8 mouse cellular contexts compared by ENCODE assay signal in the genomic region with DNA sequence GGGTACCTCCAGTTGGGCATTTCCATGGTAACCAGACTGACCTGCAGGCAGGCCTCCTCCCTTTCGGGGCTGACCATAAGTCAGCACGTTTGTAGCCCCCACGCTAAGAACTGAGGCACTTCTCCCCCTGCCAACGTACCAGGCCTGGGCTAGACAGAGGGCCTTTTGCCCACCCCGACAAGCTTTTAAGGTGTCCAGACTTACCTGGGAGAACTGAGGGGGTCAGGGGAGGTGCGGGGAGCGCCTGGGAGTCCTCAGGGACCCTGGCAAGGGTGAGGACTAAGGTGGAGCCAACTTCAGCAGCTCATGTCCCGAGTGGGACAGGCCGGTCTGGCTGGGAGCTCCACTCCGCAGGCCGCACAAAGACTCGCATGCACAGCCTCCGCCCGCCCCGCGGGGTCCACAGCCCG. TPM values are rescaled to one million over a fixed set of nuclear protein-coding genes. Genes with fewer than 3 reads are reported as not detected.
DNase-seq lines count a peak whose midpoint lies in the region; ATAC-seq and TF ChIP-seq lines count a peak whose summit lies in the region.

No protein-coding gene starts in this region.

- H3K27ac ChIP-seq in lung, embryonic 14.5 days (ENCODE audit: low read depth): peak overlapping the region; percentile 96
- H3K27ac ChIP-seq in hindbrain, embryonic 11.5 days (ENCODE audit: low read depth, low read length): peak overlapping the region; percentile 95
- peak overlapping the region; percentile 93 for H3K27ac ChIP-seq in liver, postnatal 0 days (ENCODE audit: low read depth)

- TF ChIP-seq EP300 in liver, postnatal 0 days (IDR thresholded peaks at IDR 0.05; ENCODE audit: low read depth): no peak

- H3K4me3 ChIP-seq in lung, embryonic 14.5 days (ENCODE audit: low read depth, low read length): peak overlapping the region; percentile 85
- H3K4me3 ChIP-seq in hindbrain, embryonic 11.5 days (ENCODE audit: low read depth, low read length): peak overlapping the region; percentile 86
- peak overlapping the region; percentile 82 for H3K4me3 ChIP-seq in liver, postnatal 0 days (ENCODE audit: low read depth, low read length)

- peaks cover 31% of the 10 kb centered on the region for H3K36me3 ChIP-seq in lung, embryonic 14.5 days (ENCODE audit: insufficient read depth)
- H3K36me3 ChIP-seq in hindbrain, embryonic 11.5 days (ENCODE audit: control insufficient read depth, insufficient read depth, low read length): peaks cover 19% of the 10 kb centered on the region
- peaks cover 26% of the 10 kb centered on the region for H3K36me3 ChIP-seq in liver, postnatal 0 days (replicated peaks; ENCODE audit: insufficient read depth, low read length)

- H3K4me2 ChIP-seq in lung, embryonic 14.5 days: peak overlapping the region; percentile 89
- peak overlapping the region; percentile 99 for H3K4me2 ChIP-seq in hindbrain, embryonic 11.5 days (replicated peaks; ENCODE audit: low read depth, low read length)
- H3K4me2 ChIP-seq in liver, postnatal 0 days (ENCODE audit: low read depth, low read length): peak overlapping the region; percentile 90

- no peak for DNase-seq in lung, embryonic 14.5 days
- DNase-seq in lung, postnatal 14 days: no peak
- peak; percentile 66 for DNase-seq in cerebellum, adult 9-10 months
- peak; percentile 46 for DNase-seq in hindbrain, embryonic 11.5 days (ENCODE audit: low spot score)
- DNase-seq in liver, postnatal 0 days: no peak
- DNase-seq in thymus, postnatal 25 days: peak; percentile 58
- no peak for DNase-seq in urinary bladder, adult 2 months (ENCODE audit: low spot score)

- H3K27me3 ChIP-seq in lung, embryonic 14.5 days (ENCODE audit: insufficient read depth, low read length): no peaks in the 10 kb centered on the region
- no peaks in the 10 kb centered on the region for H3K27me3 ChIP-seq in hindbrain, embryonic 11.5 days (ENCODE audit: control insufficient read depth, insufficient read depth, low read length)
- H3K27me3 ChIP-seq in liver, postnatal 0 days (ENCODE audit: insufficient read depth, low read length): no peaks in the 10 kb centered on the region

- under 1% methylated on average over 9 of the region's 17 CpGs for WGBS in lung, embryonic 14.5 days
- WGBS in hindbrain, embryonic 11.5 days: 0% methylated on average over 12 of the region's 17 CpGs
- 3% methylated on average over 17 of the region's 17 CpGs for WGBS in liver, postnatal 0 days (ENCODE audit: insufficient replicate concordance)

- ATAC-seq in lung, embryonic 14.5 days (ENCODE audit: insufficient read depth): peak; percentile 28; the same call in 1 of the 2 replicates
- peak; percentile 34; the same call in 1 of the 2 replicates for ATAC-seq in hindbrain, embryonic 11.5 days (ENCODE audit: low FRiP score)
- ATAC-seq in liver, postnatal 0 days: peak; percentile 16; the same call in 1 of the 2 replicates
- ATAC-seq in frontal cortex, adult (ENCODE audit: low TSS enrichment): no peak

- peaks cover 40% of the 10 kb centered on the region for H3K4me1 ChIP-seq in lung, embryonic 14.5 days (ENCODE audit: insufficient read depth)
- peaks cover 34% of the 10 kb centered on the region for H3K4me1 ChIP-seq in hindbrain, embryonic 11.5 days (replicated peaks; ENCODE audit: control insufficient read depth, insufficient read depth, low read length)
- peaks cover 62% of the 10 kb centered on the region for H3K4me1 ChIP-seq in liver, postnatal 0 days (ENCODE audit: insufficient read depth)

- no peak for TF ChIP-seq CTCF in lung, embryonic 14.5 days (IDR thresholded peaks at IDR 0.05; ENCODE audit: low read depth)
- no peak for TF ChIP-seq CTCF in liver, postnatal 0 days (IDR thresholded peaks at IDR 0.05; ENCODE audit: low read depth)

- H3K9ac ChIP-seq in lung, embryonic 14.5 days: peak overlapping the region; percentile 93
- H3K9ac ChIP-seq in hindbrain, embryonic 11.5 days (ENCODE audit: low read depth, low read length): peak overlapping the region; percentile 89
- peak overlapping the region; percentile 94 for H3K9ac ChIP-seq in liver, postnatal 0 days (replicated peaks)

- no peaks in the 10 kb centered on the region for H3K9me3 ChIP-seq in lung, embryonic 14.5 days (ENCODE audit: low read depth, low read length)
- H3K9me3 ChIP-seq in hindbrain, embryonic 11.5 days (ENCODE audit: control insufficient read depth, low read length): no peaks in the 10 kb centered on the region
- no peaks in the 10 kb centered on the region for H3K9me3 ChIP-seq in liver, postnatal 0 days (ENCODE audit: low read length)

RNA-seq across cellular contexts. Expression of gene Pprc1, which starts 5.8 kb away (rescaled TPM):
- polyA plus RNA-seq in lung, embryonic 14.5 days (2014; fragmentation: Nextera tagmentation; extraction: Ambion mirVana): 53.7 and 55.1 TPM in 2 replicates
- 42.7 and 45.8 TPM in 2 replicates for polyA plus RNA-seq in hindbrain, embryonic 11.5 days (2014; fragmentation: Nextera tagmentation; extraction: Ambion mirVana)
- 7.7 and 8.1 TPM in 2 replicates for polyA plus RNA-seq in liver, postnatal 0 days (2015; fragmentation: Nextera tagmentation; extraction: Ambion mirVana)
- polyA plus RNA-seq in urinary bladder, adult 2 months (2012; rRNA removed): 15.4 and 17.9 TPM in 2 replicates

RNA-seq across cellular contexts. Expression of gene Ldb1, which starts 6.2 kb away (rescaled TPM):
- polyA plus RNA-seq in lung, embryonic 14.5 days (2014; fragmentation: Nextera tagmentation; extraction: Ambion mirVana): 86.7 and 87.7 TPM in 2 replicates
- polyA plus RNA-seq in hindbrain, embryonic 11.5 days (2014; fragmentation: Nextera tagmentation; extraction: Ambion mirVana): 87.9 and 95.8 TPM in 2 replicates
- 32.3 and 34.4 TPM in 2 replicates for polyA plus RNA-seq in liver, postnatal 0 days (2015; fragmentation: Nextera tagmentation; extraction: Ambion mirVana)
- polyA plus RNA-seq in urinary bladder, adult 2 months (2012; rRNA removed): 222 and 238 TPM in 2 replicates

RNA-seq across cellular contexts. Expression of gene Hps6, which starts 35.5 kb away (rescaled TPM):
- polyA plus RNA-seq in lung, embryonic 14.5 days (2014; fragmentation: Nextera tagmentation; extraction: Ambion mirVana): 6.0 and 6.5 TPM in 2 replicates
- 1.0 and 1.9 TPM in 2 replicates for polyA plus RNA-seq in hindbrain, embryonic 11.5 days (2014; fragmentation: Nextera tagmentation; extraction: Ambion mirVana)
- polyA plus RNA-seq in liver, postnatal 0 days (2015; fragmentation: Nextera tagmentation; extraction: Ambion mirVana): 2.0 and 2.2 TPM in 2 replicates
- 6.6 and 6.7 TPM in 2 replicates for polyA plus RNA-seq in urinary bladder, adult 2 months (2012; rRNA removed)

RNA-seq across cellular contexts. Expression of gene Nolc1, which starts 36.8 kb away (rescaled TPM):
- polyA plus RNA-seq in lung, embryonic 14.5 days (2014; fragmentation: Nextera tagmentation; extraction: Ambion mirVana): 99.3 and 105 TPM in 2 replicates
- polyA plus RNA-seq in hindbrain, embryonic 11.5 days (2014; fragmentation: Nextera tagmentation; extraction: Ambion mirVana): 102 and 103 TPM in 2 replicates
- polyA plus RNA-seq in liver, postnatal 0 days (2015; fragmentation: Nextera tagmentation; extraction: Ambion mirVana): 23.1 and 26.9 TPM in 2 replicates
- 27.7 and 30.1 TPM in 2 replicates for polyA plus RNA-seq in urinary bladder, adult 2 months (2012; rRNA removed)

RNA-seq across cellular contexts. Expression of gene Armh3, which starts 40.6 kb away (rescaled TPM):
- 16.0 and 17.8 TPM in 2 replicates for polyA plus RNA-seq in lung, embryonic 14.5 days (2014; fragmentation: Nextera tagmentation; extraction: Ambion mirVana)
- polyA plus RNA-seq in hindbrain, embryonic 11.5 days (2014; fragmentation: Nextera tagmentation; extraction: Ambion mirVana): 13.7 and 15.3 TPM in 2 replicates
- 3.1 and 3.5 TPM in 2 replicates for polyA plus RNA-seq in liver, postnatal 0 days (2015; fragmentation: Nextera tagmentation; extraction: Ambion mirVana)
- 11.1 and 12.6 TPM in 2 replicates for polyA plus RNA-seq in urinary bladder, adult 2 months (2012; rRNA removed)

Comparison
In these comparisons a context has a peak if more than half of its experiments do, and no peak if none do; other contexts are left out.
1. DNase-seq: peak in cerebellum, adult 9-10 months (single experiment), hindbrain, embryonic 11.5 days (single experiment) and thymus, postnatal 25 days (single experiment); none in lung, embryonic 14.5 days (single experiment), lung, postnatal 14 days (single experiment), liver, postnatal 0 days (single experiment) and urinary bladder, adult 2 months (single experiment).
2. Peak in every context shown above with its lines, with median percentiles within 50 percentile points of each other: H3K27ac ChIP-seq, H3K4me2 ChIP-seq, H3K4me3 ChIP-seq and H3K9ac ChIP-seq.